Mouse (Mus musculus): ENCODE measurements around the gene Mamstr.

Mamstr gene

DNA sequence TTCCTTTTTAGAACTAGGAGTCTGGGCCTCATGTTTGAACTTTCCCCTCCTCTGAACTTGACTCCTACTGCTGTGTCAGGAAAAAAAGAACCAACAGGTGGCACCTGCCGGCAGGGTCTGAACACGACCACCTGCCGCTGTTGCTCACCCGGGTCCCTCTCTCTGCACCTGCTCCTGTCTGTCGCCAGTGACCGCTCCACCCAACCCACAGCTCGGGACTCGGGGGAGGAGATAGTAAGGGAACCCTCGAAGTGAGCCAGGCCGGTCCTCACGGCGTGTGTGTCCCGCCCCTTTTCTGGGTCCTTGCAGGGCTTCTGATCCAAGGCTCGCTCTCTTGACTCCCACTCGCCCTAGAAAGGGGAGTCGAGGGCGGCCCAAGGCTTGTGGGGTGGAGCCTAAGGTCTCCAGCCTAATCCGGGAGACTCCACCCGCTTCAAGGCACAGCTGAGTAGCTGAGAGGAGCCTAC, at the start of gene Mamstr:
Gene Mamstr, plus strand, starts transcription at position 417 of the 467 bp plus-strand sequence.
- DNase-seq (ENCODE audit: low read depth, low spot score), result no peak

DNA sequence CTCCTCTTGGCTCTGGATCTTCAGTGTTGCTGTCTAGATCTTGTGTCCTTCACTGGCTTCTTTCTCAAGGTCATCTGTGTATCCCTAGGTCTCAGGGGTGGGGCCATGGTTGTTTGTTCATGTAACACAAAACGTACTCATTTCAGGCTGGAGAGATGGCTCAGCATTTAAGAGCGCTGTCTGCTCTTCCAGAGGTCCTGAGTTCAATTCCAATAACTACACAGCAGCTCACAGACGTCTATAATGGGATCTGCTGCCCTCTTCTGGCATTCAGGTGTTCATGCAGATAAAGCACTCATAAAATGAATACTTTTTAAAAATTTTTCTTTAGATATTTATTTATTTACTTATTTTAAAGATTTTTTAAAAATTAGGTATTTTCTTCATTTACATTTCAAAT, 48.9 kb upstream of the Mamstr start:
- no peak for DNase-seq (ENCODE audit: low read depth, low spot score)

DNA sequence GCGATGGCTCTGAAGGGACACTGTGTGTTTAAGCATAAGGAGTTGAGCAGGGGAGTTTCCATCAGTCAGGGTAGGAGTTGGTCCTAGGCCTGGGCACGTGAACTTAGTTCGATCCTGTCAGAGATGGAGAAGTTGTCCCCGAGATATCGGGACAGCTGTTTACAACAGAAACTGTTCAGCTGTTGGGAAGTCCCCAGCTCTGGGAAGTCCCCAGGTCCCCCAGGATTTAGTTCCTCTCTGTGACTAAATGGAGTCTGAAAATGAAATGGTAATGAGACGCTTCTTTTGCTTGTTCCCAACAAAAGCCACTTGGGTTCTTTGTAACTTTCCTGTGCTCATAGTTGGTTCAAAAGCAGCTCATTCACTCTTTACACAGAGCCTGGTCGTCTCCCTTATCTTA, 47.9 kb upstream of the Mamstr start:
- no peak for DNase-seq (ENCODE audit: low read depth, low spot score)

DNA sequence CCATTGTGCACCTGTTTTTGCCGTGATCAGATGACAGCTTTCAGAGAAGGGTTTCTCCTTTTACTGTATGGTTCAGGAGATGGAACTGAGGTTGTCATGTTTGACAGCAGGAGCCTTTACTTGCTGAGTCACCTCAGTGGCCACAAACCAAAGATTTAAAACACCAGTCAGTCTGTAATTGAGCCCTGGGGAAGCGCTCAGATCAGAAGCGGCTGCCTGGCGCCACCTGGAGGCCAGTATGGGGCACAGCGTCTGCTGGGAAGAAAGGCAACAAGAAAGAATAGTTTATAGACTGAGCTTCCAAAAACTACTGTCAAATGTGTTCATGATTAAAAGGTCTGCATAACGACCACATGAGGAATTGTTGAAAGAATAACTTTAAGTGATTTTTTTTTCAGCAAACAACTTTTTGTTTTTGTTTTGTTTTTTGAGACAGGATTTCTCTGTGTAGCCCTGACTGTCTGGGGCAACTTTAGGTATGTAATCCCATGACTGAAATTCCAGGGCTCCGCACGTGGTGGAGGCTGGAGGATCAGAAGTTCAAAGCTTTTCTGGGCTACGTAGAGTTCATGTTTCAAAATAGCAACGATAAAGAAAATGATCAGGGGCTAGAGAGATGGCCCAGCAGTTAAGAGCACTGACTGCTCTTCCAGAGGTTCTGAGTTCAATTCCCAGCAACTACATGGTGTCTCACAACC, 46.5 kb upstream of the Mamstr start:
- DNase-seq (ENCODE audit: low read depth, low spot score), result peak; percentile 46

DNA sequence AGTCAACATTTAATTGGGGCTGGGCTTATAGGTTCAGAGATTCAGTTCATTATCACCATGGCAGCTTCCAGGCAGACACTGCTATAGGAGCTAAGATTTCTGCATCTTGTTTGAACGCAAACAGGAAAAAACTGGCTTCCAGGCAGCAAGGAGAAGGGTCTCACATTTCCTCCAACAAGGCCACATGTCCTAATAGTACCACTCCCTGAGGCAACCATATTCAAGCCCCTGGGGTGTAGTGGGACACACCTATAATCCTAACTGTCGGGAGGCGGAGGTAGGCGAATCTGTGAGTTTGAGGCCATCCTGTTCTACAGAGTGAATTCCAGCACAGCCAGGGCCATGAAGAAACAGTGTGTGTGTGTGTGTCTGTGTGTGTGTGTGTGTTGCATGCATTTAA, 44.6 kb upstream of the Mamstr start:
- DNase-seq (ENCODE audit: low read depth, low spot score), result no peak

DNA sequence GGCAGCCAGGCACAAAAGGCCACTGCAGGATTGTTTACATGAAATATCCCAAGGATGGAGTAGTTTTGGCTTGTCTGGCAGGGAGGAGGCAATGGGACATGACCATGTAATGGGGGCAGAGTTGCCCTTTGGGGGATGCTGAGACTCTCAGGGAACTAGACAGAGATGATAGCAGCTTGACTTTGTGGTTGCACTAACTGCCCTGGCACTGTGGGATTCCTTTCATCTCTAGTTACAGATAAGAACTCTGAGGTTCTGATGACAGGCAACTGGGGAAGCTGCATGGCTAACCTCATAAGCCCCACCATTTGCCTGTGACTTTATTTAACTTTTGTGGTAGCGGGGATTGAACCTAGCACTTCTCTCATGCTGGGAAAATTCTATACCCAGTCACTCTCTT, 43.7 kb upstream of the Mamstr start:
- DNase-seq (ENCODE audit: low read depth, low spot score), result no peak

DNA sequence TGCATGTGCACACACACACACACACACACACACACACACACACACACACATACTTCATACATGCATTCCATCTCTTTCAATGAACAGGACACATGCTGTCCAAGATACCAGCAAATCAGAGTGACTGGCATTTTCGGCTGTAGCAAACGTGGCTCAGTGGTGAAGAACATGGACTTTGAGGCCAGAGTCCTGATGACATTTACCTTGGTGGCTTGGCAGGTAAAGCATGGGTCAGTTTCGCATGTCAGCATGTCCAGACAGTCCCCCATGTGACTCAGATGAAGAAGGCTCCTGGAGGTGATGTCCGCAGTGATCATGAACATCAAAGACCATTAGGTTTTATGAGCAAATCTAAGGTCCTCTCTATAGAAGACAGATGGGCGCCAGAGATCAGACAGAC, 42.8 kb upstream of the Mamstr start:
- DNase-seq (ENCODE audit: low read depth, low spot score), result no peak

DNA sequence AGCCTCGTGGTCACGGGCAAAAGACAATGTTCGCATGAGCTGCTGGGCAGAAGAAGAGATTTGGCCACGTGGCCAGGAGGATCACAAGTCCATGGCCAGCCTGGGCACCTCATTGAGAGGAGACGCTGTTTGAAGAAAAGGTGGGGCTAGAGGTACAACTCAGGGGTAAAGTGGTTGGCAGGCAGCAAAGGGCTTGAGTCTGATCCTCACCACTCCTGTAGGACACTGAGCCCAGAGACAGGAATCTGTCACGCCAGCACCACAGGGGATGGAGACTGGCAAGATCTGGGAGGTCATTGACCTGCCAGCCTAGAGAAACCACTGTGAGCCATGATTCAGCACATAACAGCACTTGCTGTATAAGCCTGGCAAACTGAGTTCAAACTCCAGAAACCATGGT, 42.2 kb upstream of the Mamstr start:
- DNase-seq (ENCODE audit: low read depth, low spot score), result no peak

DNA sequence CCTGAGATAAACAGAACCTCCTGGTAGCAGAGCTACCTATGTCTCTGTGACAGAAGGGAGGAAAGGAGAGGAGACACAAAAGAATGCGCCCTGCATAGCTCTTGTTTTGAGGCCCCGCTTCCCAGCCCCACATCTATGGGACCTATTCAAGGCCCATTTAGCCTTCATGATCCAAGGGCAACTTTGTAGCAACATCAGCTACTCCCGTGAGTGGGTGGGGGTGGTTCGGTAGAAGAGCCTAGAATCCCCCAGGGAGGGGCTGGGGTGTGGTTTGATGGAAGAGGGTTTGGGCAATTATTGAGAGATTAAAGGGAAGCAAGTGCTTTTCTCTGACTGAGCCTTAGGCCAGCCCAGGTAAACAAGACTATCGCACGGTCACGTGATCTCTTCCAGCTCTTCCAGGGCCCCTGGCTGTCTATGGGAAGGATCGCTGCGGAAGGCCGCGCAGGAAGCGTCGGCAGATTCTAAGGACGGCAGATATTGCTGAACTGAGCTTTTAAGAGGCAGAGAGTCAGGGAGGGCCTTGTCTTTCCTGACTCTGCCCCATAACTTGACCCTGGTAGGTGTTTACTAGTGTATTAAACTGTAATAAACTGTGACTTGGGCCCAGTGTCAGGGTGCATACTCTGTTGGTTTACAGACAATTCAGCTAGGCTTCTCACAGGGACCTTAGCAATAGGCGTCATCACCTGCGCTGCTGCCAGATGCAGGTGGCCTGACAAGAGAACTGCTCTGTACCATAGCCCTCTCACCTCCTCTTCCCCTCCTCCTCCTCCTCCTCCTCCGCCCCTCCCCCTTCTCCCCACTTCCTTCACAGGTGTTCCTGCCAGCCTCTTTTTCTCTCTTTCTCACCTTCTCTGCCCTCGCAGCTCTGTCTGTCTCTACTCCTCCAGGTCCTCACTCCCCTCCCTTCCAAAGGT, 40.6 kb upstream of the Mamstr start:
- no peak for DNase-seq (ENCODE audit: low read depth, low spot score)

DNA sequence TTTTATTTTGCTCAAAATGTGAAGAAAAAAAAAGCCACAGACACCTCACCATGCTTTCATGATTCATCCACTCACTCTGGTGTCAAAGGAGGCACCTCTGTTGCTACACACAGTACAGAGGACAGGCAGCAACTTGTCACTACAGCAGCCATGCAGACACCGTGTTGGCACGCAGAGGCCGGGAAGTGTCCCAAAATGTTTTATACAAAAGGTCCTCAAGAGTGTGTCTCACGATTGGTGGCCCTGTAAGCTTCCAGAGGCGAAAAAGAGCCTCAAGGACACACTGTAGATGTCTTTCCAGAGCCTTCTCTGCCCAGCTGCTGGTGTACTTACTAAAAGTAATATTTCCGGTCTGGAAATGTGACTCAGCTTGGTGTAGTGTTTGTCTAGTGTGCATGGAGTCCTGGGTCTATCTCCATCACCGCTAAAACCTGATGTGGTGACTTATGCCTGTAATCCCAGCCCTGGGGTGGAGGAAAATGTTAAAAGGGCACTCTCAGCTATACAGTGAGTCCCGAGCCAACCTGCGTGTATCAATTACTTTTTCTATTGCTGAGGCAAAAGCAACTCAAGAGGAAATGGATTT, 34.0 kb upstream of the Mamstr start:
- DNase-seq (ENCODE audit: low read depth, low spot score), result no peak

DNA sequence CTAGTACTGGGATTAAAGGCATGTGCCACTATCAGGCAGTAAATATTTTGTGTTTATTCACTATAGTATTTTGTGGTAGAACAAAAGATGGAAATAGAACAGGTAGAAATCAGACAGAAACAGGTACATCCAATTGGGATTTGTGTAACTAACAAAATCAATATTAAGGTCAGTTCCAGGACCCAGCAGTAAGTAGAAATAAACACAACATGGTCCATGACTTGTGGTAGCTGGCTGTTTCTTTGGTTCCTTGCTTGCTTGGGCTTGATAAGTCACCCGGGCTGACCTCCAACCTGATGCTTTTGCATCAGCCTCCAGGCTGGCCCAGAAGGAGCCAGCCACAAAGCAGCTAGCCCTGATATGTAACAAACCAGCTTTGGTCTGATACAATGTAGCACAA, 30.3 kb upstream of the Mamstr start:
- DNase-seq (ENCODE audit: low read depth, low spot score), result no peak

DNA sequence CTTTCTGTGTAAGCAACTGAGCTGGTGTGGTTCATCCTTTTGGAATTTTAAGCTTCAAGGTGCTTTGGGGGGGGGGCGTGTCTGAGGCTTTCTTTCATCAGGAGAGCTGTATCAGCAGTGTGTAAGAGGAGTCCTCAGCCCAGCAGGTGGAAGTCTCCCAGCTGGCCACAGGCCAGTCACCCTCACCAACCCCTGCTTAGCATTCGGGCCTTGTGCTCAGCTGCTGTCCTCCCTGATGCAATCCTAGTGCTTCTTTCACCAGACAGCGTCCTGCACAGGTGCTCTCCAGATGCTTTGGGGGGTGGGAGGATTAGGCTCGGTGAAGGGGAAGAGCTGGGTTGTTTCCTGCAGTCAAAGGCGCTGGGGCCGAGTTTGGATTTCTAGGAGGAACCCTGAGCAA, 23.5 kb upstream of the Mamstr start:
- no peak for DNase-seq (ENCODE audit: low read depth, low spot score)

DNA sequence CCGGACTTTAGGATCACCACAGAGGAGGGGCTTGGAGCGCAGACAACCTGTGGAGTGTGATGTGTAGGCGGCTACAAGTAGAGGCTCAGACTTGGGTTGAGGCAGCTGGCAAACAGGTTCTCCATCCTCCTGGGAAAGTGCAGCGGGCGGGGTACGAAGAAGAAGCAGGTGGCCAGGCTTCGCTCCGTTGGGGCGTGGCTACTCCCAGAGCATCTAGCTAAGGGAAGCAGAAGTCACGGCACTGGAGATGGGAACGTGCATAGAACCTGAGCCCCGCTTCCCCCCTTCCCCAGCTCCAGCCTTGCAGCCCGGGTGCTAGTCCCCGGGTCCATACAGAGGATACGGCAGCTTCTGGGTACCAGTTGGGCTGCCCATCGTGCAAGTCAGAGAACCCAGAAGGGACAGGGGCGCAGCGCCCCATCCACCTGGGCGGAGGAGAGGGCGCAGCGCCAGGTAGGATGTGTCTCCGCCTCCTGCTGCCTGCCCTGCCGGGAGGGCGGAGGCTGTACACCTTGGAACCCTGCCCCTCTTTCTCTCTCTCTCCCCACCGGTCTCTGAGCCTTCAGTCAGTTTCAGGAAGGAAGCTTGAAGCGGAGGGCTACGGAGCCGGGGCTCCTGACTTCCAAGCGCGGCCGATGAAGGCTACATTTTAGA, 22.6 kb upstream of the Mamstr start, which contains the start of gene Fut1:
Gene Fut1, plus strand, starts transcription at position 248 of the 654 bp plus-strand sequence.
- no peak for DNase-seq (ENCODE audit: low read depth, low spot score)

DNA sequence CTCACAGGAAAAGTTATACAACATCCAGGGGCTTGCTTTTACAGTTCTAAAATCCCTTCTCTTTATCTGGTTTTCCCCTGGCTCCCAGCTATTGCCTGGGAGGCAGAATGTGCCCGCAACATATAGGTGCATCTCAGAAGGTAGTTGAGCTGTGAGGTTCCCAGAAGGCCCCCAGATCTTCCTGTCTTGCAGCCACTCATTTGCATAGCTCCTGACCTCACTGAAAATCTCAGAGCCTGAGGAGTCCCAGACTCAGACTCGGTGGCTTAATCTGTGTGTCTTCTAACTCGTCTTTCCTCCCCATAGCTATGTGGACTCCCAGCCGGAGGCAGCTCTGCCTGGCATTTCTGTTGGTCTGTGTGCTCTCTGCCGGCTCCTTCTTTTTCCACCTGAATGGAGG, 21.5 kb upstream of the Mamstr start:
- no peak for DNase-seq (ENCODE audit: low read depth, low spot score)

DNA sequence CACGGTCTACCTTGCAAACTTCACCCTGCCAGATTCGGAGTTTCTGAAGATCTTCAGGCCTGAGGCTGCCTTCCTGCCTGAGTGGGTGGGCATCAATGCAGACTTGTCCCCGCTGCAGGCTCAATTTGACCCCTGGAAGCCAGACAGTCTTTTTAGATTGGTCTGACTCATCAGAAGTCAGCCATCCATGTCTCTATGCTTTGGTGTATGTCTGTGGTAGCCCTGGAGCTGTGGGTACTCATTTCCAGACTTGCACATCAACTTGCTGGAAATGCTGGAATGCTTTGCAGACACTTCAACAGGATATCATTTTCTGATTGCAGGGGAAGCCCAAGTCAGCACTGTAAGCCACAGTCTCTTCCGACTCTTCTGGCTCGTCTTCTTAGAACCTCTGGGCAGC, 20.2 kb upstream of the Mamstr start:
- DNase-seq (ENCODE audit: low read depth, low spot score), result no peak

DNA sequence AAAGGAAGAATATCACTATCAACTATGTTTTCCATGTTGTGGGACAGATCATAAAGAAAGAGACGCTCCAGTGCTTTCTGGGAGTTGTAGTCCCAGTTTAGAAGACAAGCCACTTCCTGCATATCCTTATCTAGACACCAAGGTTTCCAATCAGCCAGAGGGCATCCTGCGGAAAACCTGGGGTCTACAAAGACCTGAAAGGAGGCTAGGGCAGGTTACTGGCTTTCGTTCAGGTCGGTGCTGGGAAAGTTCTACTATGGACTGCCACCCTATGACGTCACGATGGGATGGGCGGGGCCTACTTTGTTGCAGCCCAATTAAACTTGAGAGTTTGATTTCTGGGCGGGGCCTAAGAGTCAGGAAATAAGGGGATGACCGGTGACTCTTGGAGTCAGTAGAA, 18.3 kb upstream of the Mamstr start, which contains the start of gene Izumo1:
Gene Izumo1, plus strand, starts transcription at position 369 of the 400 bp plus-strand sequence.
- peak; percentile 25 for DNase-seq (ENCODE audit: low read depth, low spot score)

DNA sequence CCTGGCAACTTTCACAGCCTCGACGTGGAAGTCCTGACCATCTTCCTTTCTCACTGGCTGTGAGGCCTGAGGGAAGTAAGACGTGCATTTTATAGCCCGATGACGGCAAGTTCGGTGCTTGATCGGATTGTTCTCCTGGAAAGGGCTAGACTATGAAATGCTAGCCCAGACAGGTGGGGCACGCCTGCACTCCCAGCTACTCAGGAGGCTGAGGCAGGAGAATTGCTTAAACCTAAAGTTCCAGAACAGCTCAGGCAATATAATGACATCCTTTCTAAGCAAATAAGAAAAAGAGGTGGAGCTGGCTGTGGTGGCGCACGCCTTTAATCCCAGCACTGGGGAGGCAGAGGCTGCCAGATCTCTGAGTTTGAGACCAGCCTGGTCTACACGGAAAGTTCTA, 16.3 kb upstream of the Mamstr start:
- DNase-seq (ENCODE audit: low read depth, low spot score), result no peak

DNA sequence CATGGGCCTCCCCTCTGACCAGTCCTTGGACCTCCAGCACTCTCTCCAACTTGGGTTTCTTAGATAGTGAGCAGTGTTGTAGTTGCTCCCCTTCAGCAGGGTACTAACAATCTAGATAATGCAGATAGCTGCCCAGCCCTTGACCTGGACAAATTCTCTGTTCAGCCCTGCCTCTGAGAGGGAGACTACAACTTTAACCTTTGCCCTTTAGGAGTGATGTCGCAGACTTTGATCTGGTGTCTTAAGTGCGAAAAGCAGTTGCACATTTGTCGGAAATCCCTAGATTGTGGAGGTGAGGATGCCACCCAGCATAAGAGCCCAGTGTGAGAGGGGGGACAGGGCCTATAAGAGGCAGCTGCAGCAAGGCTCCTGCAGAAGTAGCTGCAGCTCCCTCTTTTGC, 15.1 kb upstream of the Mamstr start:
- no peak for DNase-seq (ENCODE audit: low read depth, low spot score)

DNA sequence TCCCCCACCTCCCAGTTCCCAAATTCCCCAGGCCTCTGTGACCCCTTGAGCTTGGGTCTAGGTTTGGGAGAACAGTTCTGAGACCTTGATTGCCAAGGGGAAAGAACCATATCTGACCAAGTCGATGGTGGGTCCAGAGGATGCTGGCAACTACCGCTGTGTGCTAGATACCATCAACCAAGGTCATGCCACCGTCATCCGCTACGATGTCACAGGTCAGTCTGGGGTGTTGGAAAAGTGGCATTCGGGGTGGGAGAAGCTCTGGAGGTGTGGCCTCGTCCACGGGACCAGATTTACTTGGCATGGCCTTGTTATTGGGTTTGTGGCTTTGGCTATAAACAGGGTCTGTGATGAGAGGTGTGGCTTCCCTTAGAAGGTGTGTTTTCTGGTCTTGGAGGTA, 14.3 kb upstream of the Mamstr start:
- DNase-seq (ENCODE audit: low read depth, low spot score), result no peak

DNA sequence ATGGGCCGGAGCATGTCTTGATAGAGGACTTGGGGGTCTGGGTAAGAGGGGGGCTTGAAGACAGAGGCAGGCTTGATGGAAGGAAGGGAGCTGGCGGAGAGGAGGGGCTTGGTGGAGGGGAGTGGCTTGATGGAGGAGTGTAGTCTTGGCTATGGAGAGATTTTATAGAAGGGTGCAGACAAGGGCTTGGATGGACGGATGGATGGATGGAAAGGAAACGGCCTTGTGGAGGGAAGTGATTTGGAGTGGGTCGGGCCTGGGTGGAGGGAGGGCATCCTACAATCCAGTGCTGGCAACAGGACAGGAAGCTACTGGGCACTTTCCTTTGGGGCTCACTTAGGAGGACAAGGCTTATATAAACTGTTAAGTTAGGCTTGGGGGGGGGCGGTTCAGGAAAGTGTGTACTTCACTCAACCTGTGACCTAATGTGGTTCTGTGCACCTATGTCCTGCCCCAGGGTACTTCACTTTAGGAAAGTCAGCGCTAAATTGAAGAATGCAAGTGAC, 13.2 kb upstream of the Mamstr start:
- no peak for DNase-seq (ENCODE audit: low read depth, low spot score)

DNA sequence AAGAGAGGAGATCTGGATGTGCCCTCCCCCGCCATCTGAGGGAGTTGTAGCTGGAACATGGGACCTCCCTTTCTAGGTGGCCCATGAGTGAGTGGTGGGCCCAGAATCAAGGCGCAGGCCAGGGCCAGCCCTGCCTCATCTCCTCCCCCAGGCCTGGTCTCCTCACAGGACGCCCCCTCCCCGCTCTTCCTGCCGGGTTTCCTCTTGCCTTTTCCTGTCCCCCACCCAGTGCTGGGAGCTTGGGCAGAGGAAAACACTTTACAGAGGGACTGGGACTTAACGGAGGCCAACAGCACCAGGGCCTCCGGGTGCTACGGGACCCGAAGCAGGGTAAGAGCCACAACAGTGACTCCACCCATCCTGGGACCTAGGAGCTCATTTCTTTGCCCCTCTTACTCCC, 12.5 kb upstream of the Mamstr start, which contains the start of gene Rasip1:
Gene Rasip1, plus strand, starts transcription at position 228 of the 400 bp plus-strand sequence.
- DNase-seq (ENCODE audit: low read depth, low spot score), result no peak

Measured in c-Kit-negative CD71-positive TER-119-positive erythroid progenitor cells, embryonic 14.5 days (primary cell).